Mouse (Mus musculus) urinary bladder, postnatal 36 days (tissue): ENCODE results near the gene Rhbg.

ENCODE experiments used
- DNase-seq, 2 experiments: peaks; one replicate each; pipeline ENCODE4 v3.0.0; 2022; ENCODE audit warnings: low spot score in 2 of 2, mixed read lengths in 1 of 2

Rhbg gene

DNA sequence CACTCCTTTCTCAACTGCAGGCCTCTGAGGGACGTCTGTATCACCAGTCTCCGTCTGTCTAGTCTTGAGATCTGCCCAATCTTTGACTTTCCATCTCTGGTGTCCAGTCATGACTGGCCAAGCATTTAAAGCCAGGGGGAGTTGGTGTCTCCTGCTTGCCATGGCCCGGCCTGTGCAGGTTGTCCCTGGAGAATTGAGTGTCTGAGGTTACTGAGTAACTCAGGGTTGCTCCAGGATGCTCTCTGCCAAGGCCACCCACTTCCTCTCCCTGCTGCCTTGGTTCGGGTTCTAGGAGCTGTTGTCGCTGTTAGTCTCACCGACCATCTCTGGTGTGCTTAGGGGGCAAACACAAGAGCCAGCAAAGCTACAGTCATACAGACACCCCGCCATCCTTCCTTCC lies 1.9 kb upstream of the Rhbg start:
- no peak for DNase-seq

DNA sequence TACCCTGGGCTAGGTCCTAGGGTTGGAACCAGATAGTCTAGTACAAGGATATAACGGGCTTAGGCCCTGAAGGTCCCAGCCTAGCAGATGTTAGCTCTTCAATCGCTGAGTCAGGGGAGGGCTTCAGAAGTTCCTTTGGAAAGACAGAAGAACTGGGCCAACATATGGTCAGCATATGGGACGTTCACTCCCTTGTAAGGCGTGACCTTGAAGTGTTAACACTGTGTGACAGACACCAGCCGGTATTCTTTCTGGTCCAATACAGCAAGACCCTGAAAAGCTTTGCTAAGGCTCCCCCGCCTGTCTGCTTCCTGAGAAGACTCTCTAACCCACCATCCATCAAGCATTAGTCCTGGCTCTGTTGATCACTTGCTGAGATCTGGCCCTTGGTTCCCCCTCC lies 1.4 kb upstream of the Rhbg start:
- no peak for DNase-seq

DNA sequence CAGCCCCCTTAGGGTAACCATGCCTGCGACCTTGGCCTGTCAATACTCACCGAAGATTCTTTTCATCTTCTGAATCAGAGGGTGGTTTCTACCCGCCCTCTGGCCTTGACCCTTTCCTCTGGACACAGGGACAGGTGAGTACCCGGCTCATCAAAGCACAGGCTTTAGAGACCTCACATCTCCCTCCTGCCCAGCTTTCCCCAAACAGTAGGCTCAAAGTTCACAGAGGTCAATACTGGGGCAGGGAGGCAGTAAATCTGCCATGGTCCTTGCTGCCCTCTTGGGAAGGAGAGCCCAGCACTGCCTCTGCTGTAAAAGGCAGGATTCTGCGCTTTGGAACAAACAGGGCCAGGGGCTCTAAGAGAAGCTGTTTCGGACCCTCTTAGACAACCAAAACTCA lies 1.8 kb downstream of the Rhbg start:
- no peak for DNase-seq

DNA sequence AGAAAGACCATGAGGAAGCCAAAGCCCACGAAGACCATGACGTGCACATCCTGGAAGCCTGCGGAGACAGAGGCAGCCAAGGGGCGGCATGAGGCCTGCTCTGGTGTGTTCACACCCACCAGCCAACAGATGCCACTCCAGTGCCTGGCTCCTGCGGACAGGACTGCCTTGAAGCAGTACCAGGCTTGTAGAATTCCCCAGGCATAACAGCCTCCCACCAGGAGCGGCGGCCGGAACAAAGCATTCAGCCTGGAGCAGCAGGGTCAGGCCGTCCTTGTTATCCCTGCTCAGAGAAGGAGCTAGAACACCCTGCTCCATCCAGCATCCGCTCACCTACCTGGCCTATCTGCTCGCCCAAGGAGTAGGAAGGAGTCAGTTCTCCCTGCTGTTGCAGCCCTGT lies 6.1 kb downstream of the Rhbg start:
- DNase-seq, result no peak

DNA sequence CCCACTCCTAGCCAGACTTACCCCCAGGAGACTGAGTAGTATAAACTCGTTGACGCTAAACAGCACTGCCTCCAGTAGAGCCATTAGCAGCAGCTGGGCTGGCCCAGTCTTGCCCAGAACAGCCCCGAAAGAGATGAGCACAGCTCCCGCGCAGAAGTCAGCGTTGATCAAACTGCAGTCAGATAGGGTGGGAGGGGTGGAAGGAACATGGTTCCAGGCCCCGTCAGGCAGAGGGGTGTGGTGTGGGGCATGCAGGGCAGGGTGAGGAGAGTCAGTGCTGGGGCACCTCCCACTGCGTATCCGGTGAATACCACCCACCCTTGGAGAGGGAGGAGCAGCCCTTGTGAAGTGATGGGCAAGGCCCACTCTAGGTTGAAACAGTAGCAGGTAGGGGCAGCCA lies 6.8 kb downstream of the Rhbg start:
- no peak for DNase-seq

DNA sequence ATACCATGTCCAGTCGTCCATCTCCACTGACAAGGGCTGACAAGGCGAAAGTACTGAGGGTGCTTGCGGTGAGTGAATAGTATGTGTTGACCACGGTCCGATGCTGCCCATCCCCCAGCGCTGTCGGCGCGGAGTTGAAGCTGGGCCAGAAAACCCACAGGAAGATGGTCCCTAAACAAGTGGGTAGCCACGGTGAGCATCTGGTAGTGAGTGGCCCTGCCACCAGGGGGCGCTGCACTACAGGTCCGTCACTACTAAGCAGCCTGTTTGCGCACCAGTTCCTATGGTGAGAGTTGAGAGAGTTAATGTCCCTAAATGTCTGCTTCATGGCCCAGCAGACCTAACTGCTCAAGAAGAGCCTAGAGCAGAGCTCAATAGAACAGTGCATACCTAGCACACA lies 8.7 kb downstream of the Rhbg start:
- DNase-seq, result peak; percentile 53 to 62

DNA sequence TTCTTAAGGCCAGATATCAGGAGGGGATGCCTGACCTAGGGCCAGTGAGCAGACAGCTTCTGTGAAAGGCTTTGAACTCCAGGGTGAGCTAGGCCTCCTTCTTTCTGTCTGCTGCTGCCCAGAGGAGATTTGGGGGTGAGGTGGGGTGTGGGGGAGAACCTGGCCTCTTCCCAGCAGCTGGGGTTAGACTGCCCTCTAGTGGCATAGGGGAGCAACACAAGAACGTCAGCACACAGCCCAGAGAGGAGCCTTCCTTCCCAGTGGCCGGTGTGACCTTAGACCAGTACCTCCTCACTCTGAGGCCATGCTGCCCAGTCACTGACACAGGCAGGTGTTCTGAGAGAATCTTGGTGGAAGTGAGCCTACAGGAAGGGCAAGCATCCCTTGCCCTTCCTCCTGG lies 10.4 kb downstream of the Rhbg start:
- DNase-seq, result peak in 1 of 2 experiments; percentile 23

DNA sequence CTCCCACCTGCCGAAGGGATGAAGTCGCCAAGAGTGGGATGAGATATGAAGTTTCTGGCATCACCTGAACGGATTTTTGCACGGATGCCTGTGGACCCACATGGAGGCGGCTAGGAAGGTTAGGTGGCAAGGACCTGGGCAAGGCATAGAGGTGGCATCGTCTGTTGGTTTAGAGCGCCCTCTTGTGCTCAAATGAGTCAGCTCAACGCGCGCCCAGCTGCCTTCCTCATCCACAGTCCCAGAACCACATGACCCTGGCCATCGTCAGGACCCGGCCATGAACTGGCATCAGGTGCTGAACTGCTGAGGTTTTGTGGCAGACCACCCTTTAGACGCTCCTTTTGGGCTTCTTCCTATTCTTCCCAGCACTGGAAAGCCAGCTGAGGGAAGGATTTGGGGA lies 12.0 kb downstream of the Rhbg start:
- DNase-seq, result peak; percentile 46 to 69

DNA sequence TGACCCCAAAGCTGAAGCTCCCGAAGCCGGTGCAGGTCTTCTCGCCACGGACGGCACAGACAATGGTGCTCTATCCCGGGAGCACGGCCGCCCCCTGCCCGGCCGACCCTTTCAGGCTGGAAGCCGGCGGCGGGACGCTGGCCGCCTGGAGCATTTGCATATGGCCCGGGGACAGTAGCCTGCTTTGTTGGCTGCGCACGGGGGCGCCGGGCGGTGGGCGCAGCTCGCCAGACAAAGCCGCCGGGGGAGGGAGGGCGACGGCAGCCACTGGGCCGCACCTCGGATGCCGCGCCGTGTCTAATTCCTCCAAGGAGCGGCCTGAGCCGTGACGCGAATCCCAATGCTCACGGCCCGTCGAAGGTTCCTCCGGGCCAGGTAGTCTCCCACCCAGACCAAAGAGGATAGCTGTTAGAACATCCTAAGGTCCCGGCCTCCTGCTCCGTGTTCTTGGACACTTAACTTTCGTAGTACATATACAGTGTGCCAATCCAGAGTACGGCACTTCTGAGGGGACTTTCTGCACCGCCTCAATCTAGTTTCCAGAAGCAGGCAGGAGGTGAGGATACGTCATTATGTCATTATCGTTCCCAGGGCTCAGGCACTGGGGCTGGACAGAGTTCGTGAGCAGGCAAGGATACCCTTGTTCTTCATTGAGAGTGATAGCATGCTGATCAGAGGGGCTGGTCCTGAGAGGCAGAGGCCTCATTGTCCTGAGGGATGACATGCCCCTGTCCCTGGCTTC lies 13.3 kb downstream of the Rhbg start:
- DNase-seq, result no peak

DNA sequence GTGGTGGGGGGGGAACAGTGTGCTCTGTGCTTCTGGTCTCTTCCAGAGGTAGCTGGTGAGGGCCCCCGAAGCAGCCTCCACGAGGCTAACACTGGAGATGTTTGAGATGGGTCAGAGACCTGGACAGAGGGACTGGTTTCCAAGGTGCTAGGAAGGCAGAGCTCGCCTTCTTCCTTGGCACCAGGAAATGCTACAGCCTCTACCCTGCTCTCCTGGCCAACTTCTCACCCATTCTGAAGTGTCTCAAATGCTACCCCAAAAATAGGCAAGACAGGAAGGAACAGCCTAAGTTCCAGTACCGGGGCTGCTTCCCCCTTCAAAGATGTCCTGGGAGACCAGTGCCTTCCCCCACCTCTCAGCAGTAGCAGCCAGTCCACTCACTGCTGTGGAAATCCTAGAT lies 15.1 kb downstream of the Rhbg start:
- no peak for DNase-seq

DNA sequence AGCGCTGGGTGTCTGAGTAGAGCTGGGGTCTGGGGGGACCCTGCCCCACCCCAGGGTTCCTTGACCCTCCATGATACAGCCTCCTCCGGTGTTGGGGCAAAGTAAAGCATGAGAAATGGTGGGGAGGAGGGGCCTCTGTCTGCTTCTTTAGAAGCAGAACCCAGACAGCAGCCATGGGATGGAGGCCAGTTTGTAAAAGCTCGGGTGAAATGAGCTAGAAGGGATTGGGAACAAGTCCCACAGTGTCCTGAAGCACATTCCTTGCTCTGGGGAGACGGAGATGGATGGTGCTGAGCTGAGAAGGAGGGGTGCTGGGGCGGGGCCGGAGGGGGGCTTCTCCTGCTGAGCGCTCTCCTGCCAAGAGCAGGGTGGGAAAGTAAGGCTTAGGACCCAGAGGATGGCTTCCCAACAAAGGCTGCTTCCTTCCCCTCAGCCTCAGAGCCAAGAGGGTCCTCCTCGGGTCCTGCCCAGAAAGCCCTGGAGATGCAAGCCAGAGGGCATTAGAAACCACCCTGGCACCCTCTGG lies 15.6 kb downstream of the Rhbg start:
- no peak for DNase-seq

DNA sequence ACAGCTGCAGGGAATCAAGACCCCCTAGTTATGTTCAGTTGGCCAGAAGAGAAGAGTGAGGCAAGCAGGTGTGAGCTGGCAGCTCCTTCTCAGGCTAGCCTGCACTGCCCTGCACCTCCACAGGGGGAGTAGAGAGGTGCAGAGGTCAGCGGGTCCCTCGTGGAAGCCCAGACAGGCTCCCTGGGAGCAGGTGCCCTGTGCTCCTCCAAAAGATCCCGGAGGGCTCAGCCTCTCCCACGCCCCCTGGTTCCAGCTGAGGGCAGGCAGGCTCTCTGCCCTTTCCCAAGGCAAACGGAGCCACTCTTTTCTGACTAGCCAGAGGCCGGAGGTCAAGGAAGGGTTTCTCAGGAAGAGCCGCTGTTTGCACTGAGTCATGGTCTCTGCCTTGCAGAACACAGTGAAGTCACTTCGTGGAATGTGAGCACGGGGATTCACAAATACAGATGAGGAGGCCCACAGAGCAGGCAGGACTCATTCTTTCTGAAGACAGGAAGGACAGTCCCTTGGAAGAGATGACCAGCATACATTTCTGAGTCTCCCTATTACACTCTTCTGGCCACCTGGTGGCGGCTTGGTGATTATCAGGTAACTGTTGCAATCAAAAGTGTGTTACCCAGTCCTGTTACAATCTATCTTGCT lies 16.8 kb downstream of the Rhbg start:
- no peak for DNase-seq

DNA sequence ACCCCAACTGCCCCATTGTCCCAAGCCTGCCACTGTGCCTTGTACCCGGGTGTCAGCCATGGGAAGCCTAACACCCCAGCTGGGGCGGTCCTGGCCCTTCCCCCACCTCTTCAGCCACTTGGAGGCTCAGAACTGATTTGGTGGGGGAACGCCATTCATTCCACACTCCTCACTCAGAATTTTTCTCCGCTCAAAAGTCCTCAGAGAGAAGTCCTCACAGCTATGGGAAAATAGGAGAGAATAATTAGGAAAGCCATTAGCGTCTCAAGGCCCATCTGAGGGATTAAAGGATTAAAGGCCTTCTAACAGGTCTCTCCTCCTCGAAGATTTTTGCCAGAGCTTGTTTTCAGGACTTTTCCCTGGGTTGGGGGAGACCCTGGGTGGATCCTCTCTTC lies 17.4 kb downstream of the Rhbg start:
- no peak for DNase-seq

DNA sequence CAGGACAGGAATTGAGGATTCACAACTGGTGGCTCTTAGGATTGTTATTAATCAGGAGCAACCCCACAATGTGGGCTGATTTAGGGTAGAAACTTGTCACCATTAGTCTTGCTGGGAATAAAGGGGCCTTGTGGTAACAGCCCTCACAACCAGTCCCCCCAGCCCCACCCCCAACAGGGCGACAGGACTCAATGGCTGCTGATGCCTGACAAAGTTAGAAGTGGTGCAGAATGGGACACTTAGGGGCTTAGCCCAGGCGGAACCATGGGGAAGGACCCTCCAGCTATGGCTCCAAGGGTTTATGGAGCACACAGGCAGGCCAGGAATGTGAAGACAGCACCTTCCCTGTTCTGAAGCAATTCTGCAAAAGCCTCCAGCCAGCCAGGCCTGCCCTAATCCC lies 18.9 kb downstream of the Rhbg start:
- no peak for DNase-seq

DNA sequence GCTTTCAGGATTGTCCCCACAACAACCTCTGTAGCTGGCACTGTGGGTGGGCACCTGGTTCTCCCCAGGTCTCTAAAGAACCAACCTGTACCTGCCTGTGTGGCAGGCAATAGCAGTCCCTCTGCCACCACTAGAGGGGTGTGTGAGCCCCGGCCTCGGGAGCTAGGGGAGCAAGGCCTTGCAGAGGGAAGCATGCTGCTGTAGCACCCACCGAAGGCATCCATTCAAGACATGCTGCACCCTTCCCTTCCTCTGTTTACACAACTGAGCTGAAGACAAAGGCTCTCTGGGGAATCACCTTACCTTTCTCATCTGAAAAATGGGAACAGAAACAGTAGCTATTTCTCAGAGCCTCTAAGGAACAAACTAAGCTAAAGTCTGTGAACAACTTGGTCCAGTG lies 19.3 kb downstream of the Rhbg start:
- DNase-seq, result no peak

DNA sequence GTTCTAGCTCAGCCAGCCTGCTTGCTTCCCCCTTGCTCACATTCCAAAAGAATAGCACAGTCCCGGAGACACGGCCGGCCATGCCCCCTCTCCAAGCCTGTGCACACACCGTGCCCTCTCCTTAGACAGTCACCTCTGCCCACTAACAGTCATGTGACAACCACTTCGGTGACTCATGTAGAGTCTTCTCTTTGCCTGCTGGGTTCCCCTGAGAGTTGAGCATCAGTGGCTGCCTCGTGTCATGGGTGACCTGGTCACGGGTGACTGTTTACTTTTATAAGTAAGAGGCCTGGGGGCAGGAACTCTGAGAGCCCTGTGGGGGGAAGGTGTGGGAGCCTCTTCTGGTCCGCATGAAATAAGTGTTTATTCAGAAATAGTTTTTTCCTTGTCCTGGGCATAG lies 20.5 kb downstream of the Rhbg start:
- no peak for DNase-seq

DNA sequence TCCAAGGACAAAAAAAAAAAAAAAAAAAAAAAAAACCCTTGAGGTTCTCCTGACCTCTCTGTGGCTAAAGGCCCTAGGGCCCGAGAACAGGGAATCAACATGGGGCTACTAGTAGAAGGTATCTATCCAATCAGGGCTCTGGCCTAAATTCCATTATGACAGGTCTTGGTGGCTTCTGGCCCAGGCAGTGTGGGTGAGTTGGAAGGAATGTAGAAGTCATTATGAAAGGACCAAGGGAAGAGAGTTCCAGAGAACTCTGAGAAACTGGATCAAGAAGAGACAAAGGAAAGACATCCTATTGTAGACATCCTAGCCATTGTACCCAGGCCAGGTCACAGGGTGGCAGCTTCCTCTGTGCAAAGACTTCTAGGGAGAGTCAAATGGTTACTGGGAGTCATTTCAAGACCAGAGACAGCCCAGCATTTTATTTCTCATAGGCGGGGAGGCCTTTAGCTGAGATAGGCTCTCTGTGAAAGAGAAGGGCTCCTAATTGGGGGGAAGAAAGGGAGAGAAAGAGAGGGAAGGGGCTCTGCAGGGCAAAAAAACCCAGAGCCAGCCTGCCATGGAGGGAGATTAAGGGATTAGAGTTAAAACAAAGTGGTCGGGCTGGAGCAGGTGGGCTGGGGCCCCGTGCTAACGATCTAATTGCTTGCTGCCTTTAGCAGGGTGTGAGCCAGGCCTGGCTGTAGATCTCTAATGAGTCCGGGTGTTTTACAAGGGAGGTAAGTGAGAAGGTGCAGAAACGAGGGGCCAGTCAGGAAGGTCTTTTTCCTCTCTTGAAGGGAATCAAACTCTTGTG lies 21.5 kb downstream of the Rhbg start:
- no peak for DNase-seq

DNA sequence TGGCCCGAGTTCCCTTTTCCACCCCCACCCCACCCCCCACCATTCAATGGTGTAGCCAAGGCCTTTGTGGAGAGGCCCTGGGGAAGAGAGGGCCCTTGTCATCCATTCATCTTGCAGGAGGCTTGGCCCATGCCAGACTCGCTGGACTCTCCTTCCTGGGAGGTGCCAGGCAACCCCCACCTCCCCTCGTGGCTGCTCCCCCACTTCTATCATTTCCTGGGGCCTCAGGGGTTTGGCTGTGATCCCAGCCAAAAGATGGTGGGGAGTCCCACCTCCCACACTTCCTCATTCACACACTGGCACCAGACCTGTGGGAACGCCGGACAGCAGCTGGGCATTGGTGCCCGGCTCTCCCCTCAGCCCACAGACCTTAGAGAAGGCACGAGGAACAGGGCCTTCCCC lies 22.2 kb downstream of the Rhbg start:
- no peak for DNase-seq

DNA sequence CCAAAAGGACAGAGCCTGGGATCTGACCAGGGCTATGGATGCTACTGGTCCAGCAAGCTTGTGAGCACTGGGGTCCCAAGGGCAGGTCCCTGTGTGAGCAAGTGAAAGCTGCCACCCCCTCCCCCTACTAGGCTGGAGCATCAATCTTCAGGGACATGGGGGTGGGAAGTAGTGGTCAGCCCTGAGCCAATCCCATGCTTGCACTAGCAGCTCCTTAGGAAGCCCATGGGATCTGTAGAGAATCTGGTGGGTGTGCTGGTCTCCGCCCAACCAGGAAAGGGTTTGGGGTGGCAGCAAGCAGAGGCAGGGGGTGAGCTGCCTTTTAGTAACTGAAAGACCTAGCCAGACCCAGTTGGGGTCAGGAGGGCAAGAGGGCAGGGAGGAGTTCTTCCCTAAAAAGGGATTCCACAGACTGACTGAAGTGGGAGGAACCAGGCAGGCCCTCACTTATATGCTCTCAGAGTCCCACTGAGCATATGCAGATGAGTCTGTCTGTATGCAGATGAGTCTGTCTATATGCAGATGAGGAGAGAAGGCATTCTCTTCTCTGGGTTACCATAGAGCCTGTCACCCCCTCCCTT lies 23.4 kb downstream of the Rhbg start:
- no peak for DNase-seq

DNA sequence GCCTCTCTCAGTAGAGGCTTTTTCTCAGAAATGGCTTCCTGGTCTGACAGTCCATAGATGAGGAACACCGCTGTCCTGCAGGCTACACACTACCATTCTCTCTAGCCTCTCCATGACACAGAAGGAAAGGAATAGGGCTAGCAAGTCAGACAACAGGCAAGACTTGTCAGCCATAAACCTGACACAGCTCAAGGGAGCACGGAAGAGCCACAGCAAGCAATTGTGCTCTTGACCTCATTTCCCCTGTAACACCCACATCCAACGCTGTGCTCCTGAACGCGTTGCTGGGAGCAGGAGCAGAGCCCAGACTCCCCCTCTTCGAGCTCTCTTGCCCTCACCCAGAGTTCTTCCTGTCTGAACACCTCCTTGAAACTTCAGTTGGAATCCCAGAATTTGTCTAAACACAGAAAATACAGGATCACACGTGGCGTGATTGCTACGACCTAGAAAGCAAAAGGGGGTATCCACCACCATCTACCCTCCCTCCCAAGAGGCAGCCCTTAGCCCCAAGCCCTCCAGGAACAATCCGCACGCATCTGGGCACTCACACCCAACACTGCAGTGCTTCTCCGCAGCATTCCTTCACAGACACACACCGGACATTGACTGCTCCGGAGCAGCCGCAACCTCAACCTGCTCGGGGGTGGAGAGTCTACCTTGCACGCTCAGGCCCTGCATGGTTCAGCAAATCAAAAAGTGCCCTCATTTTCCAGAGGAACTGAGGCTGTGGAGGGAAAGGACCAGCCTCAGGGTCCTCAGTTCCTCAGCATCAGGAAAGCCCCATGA lies 24.1 kb downstream of the Rhbg start:
- no peak for DNase-seq

DNA sequence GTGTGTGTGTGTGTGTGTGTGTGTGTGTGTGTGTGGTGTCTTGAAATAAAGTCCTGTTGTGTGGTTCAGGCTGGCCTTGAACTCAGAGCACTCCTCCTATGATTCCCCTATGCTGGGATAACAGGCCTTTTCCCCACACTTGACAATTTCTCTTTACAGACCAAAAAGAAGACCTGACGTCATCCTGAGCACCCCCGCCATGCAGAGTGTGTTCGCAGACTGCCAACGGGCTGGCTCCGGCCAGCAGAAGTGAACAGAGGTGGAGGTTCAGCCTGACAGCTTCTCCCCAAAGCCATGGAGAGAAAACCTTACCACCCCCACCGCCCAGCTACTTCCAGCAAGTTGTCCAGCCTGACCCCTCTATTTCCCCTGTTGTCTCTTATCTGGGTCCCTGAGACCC lies 25.0 kb downstream of the Rhbg start:
- no peak for DNase-seq

DNA sequence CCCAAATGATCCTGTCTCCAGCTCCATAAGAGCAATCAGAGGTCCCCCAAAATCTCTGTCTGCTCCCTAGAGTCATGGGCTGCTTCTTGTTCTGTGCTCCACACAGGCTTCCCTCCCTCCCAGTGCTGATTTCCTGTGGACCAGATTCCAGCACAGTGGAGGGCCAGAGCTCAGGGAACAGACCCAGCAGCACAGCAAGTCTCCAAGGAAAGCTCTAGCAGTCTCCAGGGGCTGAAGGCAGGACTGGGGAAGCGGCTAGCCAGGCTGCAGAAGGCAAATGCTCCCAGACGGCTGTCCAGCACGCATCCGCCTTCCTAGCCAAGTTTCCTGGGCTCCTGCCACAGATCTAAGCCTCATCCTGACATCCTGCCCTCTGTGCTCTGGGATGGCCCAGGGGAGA lies 25.6 kb downstream of the Rhbg start:
- no peak for DNase-seq
